Mouse (Mus musculus): ENCODE data around the gene Oip5.
"Not testable (repeated sequence)": the region's sequence is repeated elsewhere in the genome, so short reads cannot be mapped to it uniquely, and the experiment has no call there.

The Oip5 gene

GRCm38 (mm10) chr2:119618199-119618982 lies at the start of gene Oip5, which contains the start of gene Nusap1:
Gene Oip5, minus strand, starts transcription at chr2:119618469.
Gene Nusap1, plus strand, starts transcription at chr2:119618298.
- peak; percentile 89 to 93 for DNase-seq

- DNase-seq: not testable (repeated sequence)
Observed at GRCm38 (mm10) chr2:119665744-119666143, 47.5 kb upstream of the Oip5 start.

GRCm38 (mm10) chr2:119662220-119663182 lies 44.2 kb upstream of the Oip5 start, which contains the start of gene Ndufaf1:
Gene Ndufaf1, minus strand, starts transcription at chr2:119662827.
- peak; percentile 82 to 86 for DNase-seq

GRCm38 (mm10) chr2:119644254-119644653 lies 26.0 kb upstream of the Oip5 start:
- DNase-seq: no peak

- no peak for DNase-seq
Observed at GRCm38 (mm10) chr2:119641214-119641912, 23.1 kb upstream of the Oip5 start.

- no peak for DNase-seq
Observed at GRCm38 (mm10) chr2:119636781-119637180, 18.5 kb upstream of the Oip5 start.

GRCm38 (mm10) chr2:119621302-119621701 lies 3.0 kb upstream of the Oip5 start:
- DNase-seq: no peak

GRCm38 (mm10) chr2:119619002-119619401 lies 733 bp upstream of the Oip5 start:
- not testable (repeated sequence) for DNase-seq

GRCm38 (mm10) chr2:119617841-119618198 lies 449 bp downstream of the Oip5 start:
- DNase-seq: no peak

GRCm38 (mm10) chr2:119607023-119607422 lies 11.2 kb downstream of the Oip5 start:
- DNase-seq: no peak

- DNase-seq: no peak
Observed at GRCm38 (mm10) chr2:119605361-119605973, 12.8 kb downstream of the Oip5 start.

- no peak for DNase-seq
Observed at GRCm38 (mm10) chr2:119603909-119604308, 14.4 kb downstream of the Oip5 start.

GRCm38 (mm10) chr2:119602488-119602887 lies 15.8 kb downstream of the Oip5 start:
- DNase-seq: no peak

GRCm38 (mm10) chr2:119601575-119601974 lies 16.7 kb downstream of the Oip5 start:
- DNase-seq: peak; percentile 30 to 51

- no peak for DNase-seq
Observed at GRCm38 (mm10) chr2:119601027-119601426, 17.2 kb downstream of the Oip5 start.

- DNase-seq: peak; percentile 39 to 60
Observed at GRCm38 (mm10) chr2:119596781-119597330, 21.4 kb downstream of the Oip5 start.

GRCm38 (mm10) chr2:119595308-119595707 lies 23.0 kb downstream of the Oip5 start:
- DNase-seq: no peak

GRCm38 (mm10) chr2:119594113-119594981 lies 23.9 kb downstream of the Oip5 start:
- peak; percentile 97 to 99 for DNase-seq

- DNase-seq: peak in 1 of 2 experiments; percentile 15
Observed at GRCm38 (mm10) chr2:119593765-119594112, 24.5 kb downstream of the Oip5 start.

GRCm38 (mm10) chr2:119591247-119591646 lies 27.0 kb downstream of the Oip5 start:
- DNase-seq: no peak

GRCm38 (mm10) chr2:119587383-119587782 lies 30.9 kb downstream of the Oip5 start:
- DNase-seq: peak; percentile 43 to 66
